Mouse (Mus musculus): ENCODE data around the gene Dnah11. TPM values are rescaled to one million over a fixed set of nuclear protein-coding genes. Genes with fewer than 3 reads are reported as not detected.
A peak's percentile ranks its signal among the peaks of the same experiment; 100 is the strongest.

Dnah11 gene
- polyA plus RNA-seq, 2 experiments = 0.15 to 0.39 TPM

DNA sequence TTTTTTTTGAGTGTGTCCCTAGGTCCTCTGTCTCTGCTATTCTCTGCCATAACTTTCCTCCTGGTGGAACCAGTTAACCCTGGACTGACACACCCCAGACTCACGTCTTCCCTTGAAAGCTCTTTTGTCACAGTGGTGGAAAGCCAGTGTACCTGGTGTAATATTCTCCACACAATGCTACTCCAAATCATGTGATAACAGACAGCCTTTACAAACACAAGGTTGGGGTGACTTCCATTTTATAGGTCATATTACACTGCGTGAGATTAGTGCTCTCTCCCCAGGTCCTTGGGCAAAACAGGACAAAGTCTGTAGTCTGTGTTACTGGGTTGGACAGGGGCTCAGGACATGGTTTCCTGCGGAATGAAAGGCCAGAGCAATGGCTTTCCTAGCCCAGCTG lies 311.4 kb downstream of the Dnah11 start:
- no peaks in the 10 kb centered on the region for H3K36me3 ChIP-seq (ENCODE audit: control insufficient read depth, insufficient read depth, low read length)
- ATAC-seq (ENCODE audit: low FRiP score, low read depth) (no peak), DNase-seq (ENCODE audit: low spot score) (no peak)
- no peak overlapping the region for H3K4me3 ChIP-seq (replicated peaks; ENCODE audit: low read length)
- H3K9ac ChIP-seq (ENCODE audit: low read depth, low read length, severe bottlenecking) = no peak overlapping the region
- no peaks in the 10 kb centered on the region for H3K4me1 ChIP-seq (ENCODE audit: control insufficient read depth, insufficient read depth, low read length)
- H3K4me2 ChIP-seq (replicated peaks; ENCODE audit: low read depth, low read length, severe bottlenecking) = no peak overlapping the region
- H3K27ac ChIP-seq (replicated peaks; ENCODE audit: low read depth, low read length) = no peak overlapping the region
- WGBS = 72% methylated on average over 3 of the region's 3 CpGs
- no peak for TF ChIP-seq POLR2A (IDR thresholded peaks at IDR 0.05; ENCODE audit: borderline replicate concordance, extremely low read depth, insufficient read depth, insufficient read length)
- H3K27me3 ChIP-seq (ENCODE audit: control insufficient read depth, insufficient read depth, low read length) = no peaks in the 10 kb centered on the region
- H3K9me3 ChIP-seq (ENCODE audit: control insufficient read depth, low read length) = no peaks in the 10 kb centered on the region

DNA sequence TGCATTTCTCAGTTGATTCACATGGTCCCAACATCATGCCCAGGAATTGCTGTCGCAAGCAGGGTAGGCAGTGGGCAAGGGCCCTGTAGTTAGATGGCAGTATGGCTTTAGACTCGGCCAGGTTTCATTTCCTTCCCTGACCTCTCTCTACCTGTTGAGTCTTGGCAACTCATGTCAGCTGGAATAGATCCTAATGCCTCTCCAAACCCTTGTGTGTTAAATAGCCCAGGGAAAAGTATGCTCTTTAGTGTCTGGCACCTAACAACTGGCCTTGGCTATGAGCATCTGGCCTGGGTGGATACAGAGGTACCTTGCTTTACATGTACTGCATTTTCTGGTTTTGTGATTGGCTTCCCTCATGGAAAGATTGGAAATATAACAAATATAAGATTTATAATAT lies 314.2 kb downstream of the Dnah11 start:
- Histone ChIP-seq H3K9me3 (ENCODE audit: control insufficient read depth, low read length) (no peaks in the 10 kb centered on the region), H3K4me2 (replicated peaks; ENCODE audit: low read depth, low read length, severe bottlenecking) (no peak overlapping the region), H3K4me3 (replicated peaks; ENCODE audit: low read length) (no peak overlapping the region), H3K36me3 (ENCODE audit: control insufficient read depth, insufficient read depth, low read length) (0 out of 2 replicates have a peak, but pooled peaks cover 6% of the 10 kb centered on the region), H3K27me3 (ENCODE audit: control insufficient read depth, insufficient read depth, low read length) (no peaks in the 10 kb centered on the region), H3K9ac (ENCODE audit: low read depth, low read length, severe bottlenecking) (no peak overlapping the region), H3K27ac (replicated peaks; ENCODE audit: low read depth, low read length) (no peak overlapping the region), H3K4me1 (ENCODE audit: control insufficient read depth, insufficient read depth, low read length) (no peaks in the 10 kb centered on the region)
- TF ChIP-seq POLR2A (IDR thresholded peaks at IDR 0.05; ENCODE audit: borderline replicate concordance, extremely low read depth, insufficient read depth, insufficient read length) = no peak
- DNase-seq (ENCODE audit: low spot score) = no peak
- no peak for ATAC-seq (ENCODE audit: low FRiP score, low read depth)
- 90% methylated on average over 2 of the region's 2 CpGs for WGBS

- ATAC-seq (ENCODE audit: low FRiP score, low read depth) = no peak
- no peaks in the 10 kb centered on the region for H3K27me3 ChIP-seq (ENCODE audit: control insufficient read depth, insufficient read depth, low read length)
- no peak overlapping the region for H3K9ac ChIP-seq (ENCODE audit: low read depth, low read length, severe bottlenecking)
- H3K27ac ChIP-seq (replicated peaks; ENCODE audit: low read depth, low read length) = no peak overlapping the region
- H3K9me3 ChIP-seq (ENCODE audit: control insufficient read depth, low read length) = no peaks in the 10 kb centered on the region
- TF ChIP-seq POLR2A (IDR thresholded peaks at IDR 0.05; ENCODE audit: borderline replicate concordance, extremely low read depth, insufficient read depth, insufficient read length) = no peak
- H3K4me3 ChIP-seq (replicated peaks; ENCODE audit: low read length) = no peak overlapping the region
- H3K4me2 ChIP-seq (replicated peaks; ENCODE audit: low read depth, low read length, severe bottlenecking) = no peak overlapping the region
- H3K36me3 ChIP-seq (ENCODE audit: control insufficient read depth, insufficient read depth, low read length) = peaks cover 43% of the 10 kb centered on the region
- H3K4me1 ChIP-seq (ENCODE audit: control insufficient read depth, insufficient read depth, low read length) = no peaks in the 10 kb centered on the region
- DNase-seq (ENCODE audit: low spot score) = no peak
- 93% methylated on average over 13 of the region's 13 CpGs for WGBS
Measured at GRCm38 (mm10) chr12:117878341-117878740, 320.5 kb downstream of the Dnah11 start.

DNA sequence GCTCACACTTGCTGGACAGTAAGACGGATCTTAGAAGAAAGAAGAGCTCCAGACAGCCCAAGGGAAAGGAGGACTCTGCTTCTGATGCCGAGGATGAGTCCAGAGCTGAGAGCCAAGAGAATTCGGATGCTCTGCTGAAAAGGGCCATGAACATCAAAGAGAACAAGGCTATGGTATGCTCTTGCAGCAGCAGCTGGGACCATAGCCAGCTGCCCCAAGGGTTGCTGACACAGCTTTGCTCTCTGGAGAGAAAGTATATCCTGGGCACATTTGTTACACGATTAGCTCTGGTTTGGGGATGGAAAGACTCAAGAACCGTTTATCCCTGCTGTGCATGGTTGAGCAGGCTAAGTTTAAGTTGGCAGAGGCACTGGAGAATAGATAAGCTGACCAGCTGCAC lies 326.6 kb downstream of the Dnah11 start:
- Histone ChIP-seq H3K4me1 (ENCODE audit: control insufficient read depth, insufficient read depth, low read length) (no peaks in the 10 kb centered on the region), H3K27me3 (ENCODE audit: control insufficient read depth, insufficient read depth, low read length) (no peaks in the 10 kb centered on the region), H3K36me3 (ENCODE audit: control insufficient read depth, insufficient read depth, low read length) (peaks cover 45% of the 10 kb centered on the region), H3K27ac (replicated peaks; ENCODE audit: low read depth, low read length) (no peak overlapping the region), H3K9me3 (ENCODE audit: control insufficient read depth, low read length) (no peaks in the 10 kb centered on the region), H3K4me2 (replicated peaks; ENCODE audit: low read depth, low read length, severe bottlenecking) (no peak overlapping the region), H3K9ac (ENCODE audit: low read depth, low read length, severe bottlenecking) (no peak overlapping the region), H3K4me3 (replicated peaks; ENCODE audit: low read length) (no peak overlapping the region)
- DNase-seq (ENCODE audit: low spot score) = peak; percentile 10
- TF ChIP-seq POLR2A (IDR thresholded peaks at IDR 0.05; ENCODE audit: borderline replicate concordance, extremely low read depth, insufficient read depth, insufficient read length) = no peak
- peak; percentile 58; the same call in 1 of the 2 replicates for ATAC-seq (ENCODE audit: low FRiP score, low read depth)
- WGBS = 73% methylated on average over 5 of the region's 5 CpGs

DNA sequence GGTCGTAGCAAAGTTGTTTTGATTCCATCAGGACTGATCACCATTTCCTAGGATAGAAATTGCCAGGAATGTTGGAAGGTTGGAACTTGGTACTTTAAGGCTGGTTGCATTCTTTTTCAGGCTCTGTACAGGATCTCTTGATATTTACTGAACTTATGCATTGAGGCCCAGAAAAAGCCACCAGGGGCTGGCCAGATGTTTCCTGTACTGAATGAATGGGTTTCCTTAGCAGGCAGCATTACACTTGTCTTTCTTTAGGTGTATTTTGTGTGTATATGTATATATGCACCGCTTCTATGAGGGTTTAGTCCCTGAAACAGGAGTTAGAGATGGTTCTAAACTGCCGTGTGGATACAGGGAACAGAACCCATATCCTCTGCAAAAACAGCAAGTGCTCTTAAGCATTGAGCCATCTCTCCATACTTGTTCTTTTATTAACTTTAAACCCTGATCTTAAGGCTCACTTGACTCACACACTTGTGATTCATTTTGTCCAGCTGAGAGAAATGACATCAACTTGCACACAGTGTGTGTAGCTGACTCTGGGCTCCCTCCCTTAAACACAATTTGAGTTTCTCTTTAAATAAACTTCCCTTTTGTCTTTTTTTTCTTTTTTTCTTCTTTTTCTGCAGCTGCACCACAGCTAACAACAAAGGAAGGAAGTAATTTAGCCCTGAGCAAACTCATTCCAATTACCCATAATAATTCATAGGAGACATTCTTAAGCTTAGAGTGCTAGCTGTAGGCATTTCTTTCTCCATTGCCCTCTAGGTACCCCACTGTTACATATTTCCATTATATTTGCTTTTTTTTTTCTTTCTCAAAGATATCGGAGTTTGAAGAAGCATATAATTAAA lies 330.9 kb downstream of the Dnah11 start:
- 73% methylated on average over 4 of the region's 4 CpGs for WGBS
- H3K36me3 ChIP-seq (ENCODE audit: control insufficient read depth, insufficient read depth, low read length) = peaks cover 14% of the 10 kb centered on the region

More for the DNA sequence above, 330.9 kb downstream of the Dnah11 start:
- H3K4me2 ChIP-seq (replicated peaks; ENCODE audit: low read depth, low read length, severe bottlenecking) = no peak overlapping the region
- TF ChIP-seq POLR2A (IDR thresholded peaks at IDR 0.05; ENCODE audit: borderline replicate concordance, extremely low read depth, insufficient read depth, insufficient read length) = no peak
- DNase-seq (ENCODE audit: low spot score) = peak; percentile 27
- H3K4me3 ChIP-seq (replicated peaks; ENCODE audit: low read length) = no peak overlapping the region
- H3K9ac ChIP-seq (ENCODE audit: low read depth, low read length, severe bottlenecking) = no peak overlapping the region
- H3K27me3 ChIP-seq (ENCODE audit: control insufficient read depth, insufficient read depth, low read length) = no peaks in the 10 kb centered on the region
- H3K9me3 ChIP-seq (ENCODE audit: control insufficient read depth, low read length) = no peaks in the 10 kb centered on the region
- 0 out of 2 replicates have a peak overlapping the region, but pooled peaks have one; percentile 29 for H3K27ac ChIP-seq (replicated peaks; ENCODE audit: low read depth, low read length)
- H3K4me1 ChIP-seq (ENCODE audit: control insufficient read depth, insufficient read depth, low read length) = no peaks in the 10 kb centered on the region
- no peak for ATAC-seq (ENCODE audit: low FRiP score, low read depth)
